Mouse (Mus musculus): Measurements from ENCODE around the gene Sgcg. TPM values are rescaled to one million over a fixed set of nuclear protein-coding genes. Genes with fewer than 3 reads are reported as not detected.

Gene Sgcg
- polyA plus RNA-seq, 1 experiment from 2014 or later = 41.0 TPM

- Histone ChIP-seq H3K9me3 (ENCODE audit: control insufficient read depth, low read length) (peaks cover 9% of the 10 kb centered on the region), H3K4me1 (ENCODE audit: control insufficient read depth in 2 of 2, insufficient read depth in 2 of 2, low read length in 2 of 2) (peaks cover 5 to 13% of the 10 kb centered on the region in 2 experiments; a peak in 3 of 4 replicates), H3K4me3 (ENCODE audit: control insufficient read depth in 1 of 2, insufficient read depth in 1 of 2, low read depth in 1 of 2, low read length in 2 of 2) (no peak overlapping the region), H3K4me2 (ENCODE audit: low read length) (no peak overlapping the region; the same call in 1 of the 2 replicates), H3K9ac (ENCODE audit: low read length) (no peak overlapping the region), H3K36me3 (ENCODE audit: control insufficient read depth, insufficient read depth, low read length) (no peaks in the 10 kb centered on the region), H3K27ac (replicated peaks in 1 of 2; ENCODE audit: control insufficient read depth in 1 of 2, insufficient read depth in 1 of 2, low read depth in 2 of 2, low read length in 2 of 2) (peak overlapping the region; percentile 65 to 81), H3K27me3 (ENCODE audit: control insufficient read depth, insufficient read depth, low read length) (no peaks in the 10 kb centered on the region)
- 58% methylated on average over 15 of the region's 15 CpGs for WGBS
- peak; percentile 65; the same call in 1 of the 2 replicates for ATAC-seq (ENCODE audit: insufficient number of reproducible peaks, insufficient read depth, low FRiP score, low read depth)
These were observed 5.5 kb downstream of the Sgcg start for GRCm38 (mm10) chr14:61252596-61253388.

- Histone ChIP-seq H3K4me1 (ENCODE audit: control insufficient read depth in 2 of 2, insufficient read depth in 2 of 2, low read length in 2 of 2) (no peaks in the 10 kb centered on the region), H3K4me3 (ENCODE audit: control insufficient read depth in 1 of 2, insufficient read depth in 1 of 2, low read depth in 1 of 2, low read length in 2 of 2) (no peak overlapping the region), H3K27ac (replicated peaks in 1 of 2; ENCODE audit: control insufficient read depth in 1 of 2, insufficient read depth in 1 of 2, low read depth in 2 of 2, low read length in 2 of 2) (no peak overlapping the region), H3K27me3 (ENCODE audit: control insufficient read depth, insufficient read depth, low read length) (no peaks in the 10 kb centered on the region), H3K36me3 (ENCODE audit: control insufficient read depth, insufficient read depth, low read length) (0 out of 2 replicates have a peak, but pooled peaks cover 2% of the 10 kb centered on the region), H3K9ac (ENCODE audit: low read length) (no peak overlapping the region), H3K4me2 (ENCODE audit: low read length) (no peak overlapping the region), H3K9me3 (ENCODE audit: control insufficient read depth, low read length) (peaks cover 16% of the 10 kb centered on the region)
- no peak for ATAC-seq (ENCODE audit: insufficient number of reproducible peaks, insufficient read depth, low FRiP score, low read depth)
- WGBS = 33% methylated on average over 3 of the region's 3 CpGs
These were observed 11.8 kb downstream of the Sgcg start for GRCm38 (mm10) chr14:61246444-61246843.

- H3K36me3 ChIP-seq (ENCODE audit: control insufficient read depth, insufficient read depth, low read length) = 0 out of 2 replicates have a peak, but pooled peaks cover 2% of the 10 kb centered on the region
- no peak overlapping the region for H3K4me3 ChIP-seq (ENCODE audit: control insufficient read depth in 1 of 2, insufficient read depth in 1 of 2, low read depth in 1 of 2, low read length in 2 of 2)
- no peak for ATAC-seq (ENCODE audit: insufficient number of reproducible peaks, insufficient read depth, low FRiP score, low read depth)
- H3K27me3 ChIP-seq (ENCODE audit: control insufficient read depth, insufficient read depth, low read length) = no peaks in the 10 kb centered on the region
- no peak overlapping the region for H3K27ac ChIP-seq (replicated peaks in 1 of 2; ENCODE audit: control insufficient read depth in 1 of 2, insufficient read depth in 1 of 2, low read depth in 2 of 2, low read length in 2 of 2)
- H3K4me2 ChIP-seq (ENCODE audit: low read length) = no peak overlapping the region
- H3K4me1 ChIP-seq (ENCODE audit: control insufficient read depth in 2 of 2, insufficient read depth in 2 of 2, low read length in 2 of 2) = peaks cover 2 to 4% of the 10 kb centered on the region in 2 experiments; a peak in 2 of 4 replicates
- WGBS = 39% methylated on average over 6 of the region's 6 CpGs
- peaks cover 6% of the 10 kb centered on the region; the same call in 1 of the 2 replicates for H3K9me3 ChIP-seq (ENCODE audit: control insufficient read depth, low read length)
- H3K9ac ChIP-seq (ENCODE audit: low read length) = no peak overlapping the region
These were observed 15.7 kb downstream of the Sgcg start for GRCm38 (mm10) chr14:61242611-61243010.

GRCm38 (mm10) chr14:61238751-61239150 lies 19.5 kb downstream of the Sgcg start:
- Histone ChIP-seq H3K36me3 (ENCODE audit: control insufficient read depth, insufficient read depth, low read length) (no peaks in the 10 kb centered on the region), H3K4me2 (ENCODE audit: low read length) (no peak overlapping the region), H3K27me3 (ENCODE audit: control insufficient read depth, insufficient read depth, low read length) (no peaks in the 10 kb centered on the region), H3K9me3 (ENCODE audit: control insufficient read depth, low read length) (no peaks in the 10 kb centered on the region), H3K4me1 (ENCODE audit: control insufficient read depth in 2 of 2, insufficient read depth in 2 of 2, low read length in 2 of 2) (peaks cover 6 to 15% of the 10 kb centered on the region in 2 experiments), H3K9ac (ENCODE audit: low read length) (no peak overlapping the region), H3K4me3 (ENCODE audit: control insufficient read depth in 1 of 2, insufficient read depth in 1 of 2, low read depth in 1 of 2, low read length in 2 of 2) (no peak overlapping the region), H3K27ac (replicated peaks in 1 of 2; ENCODE audit: control insufficient read depth in 1 of 2, insufficient read depth in 1 of 2, low read depth in 2 of 2, low read length in 2 of 2) (no peak overlapping the region)
- ATAC-seq (ENCODE audit: insufficient number of reproducible peaks, insufficient read depth, low FRiP score, low read depth) = no peak
- WGBS = 46% methylated on average over 9 of the region's 9 CpGs

GRCm38 (mm10) chr14:61237101-61237654 lies 21.1 kb downstream of the Sgcg start:
- Histone ChIP-seq H3K4me1 (ENCODE audit: control insufficient read depth in 2 of 2, insufficient read depth in 2 of 2, low read length in 2 of 2) (peaks cover 6 to 15% of the 10 kb centered on the region in 2 experiments), H3K4me2 (ENCODE audit: low read length) (no peak overlapping the region), H3K27ac (replicated peaks in 1 of 2; ENCODE audit: control insufficient read depth in 1 of 2, insufficient read depth in 1 of 2, low read depth in 2 of 2, low read length in 2 of 2) (no peak overlapping the region), H3K9ac (ENCODE audit: low read length) (no peak overlapping the region), H3K4me3 (ENCODE audit: control insufficient read depth in 1 of 2, insufficient read depth in 1 of 2, low read depth in 1 of 2, low read length in 2 of 2) (no peak overlapping the region), H3K9me3 (ENCODE audit: control insufficient read depth, low read length) (no peaks in the 10 kb centered on the region), H3K27me3 (ENCODE audit: control insufficient read depth, insufficient read depth, low read length) (no peaks in the 10 kb centered on the region), H3K36me3 (ENCODE audit: control insufficient read depth, insufficient read depth, low read length) (no peaks in the 10 kb centered on the region)
- 54% methylated on average over 4 of the region's 4 CpGs for WGBS
- no peak for ATAC-seq (ENCODE audit: insufficient number of reproducible peaks, insufficient read depth, low FRiP score, low read depth)

GRCm38 (mm10) chr14:61235846-61236474 lies 22.3 kb downstream of the Sgcg start:
- peaks cover 6 to 15% of the 10 kb centered on the region in 2 experiments for H3K4me1 ChIP-seq (ENCODE audit: control insufficient read depth in 2 of 2, insufficient read depth in 2 of 2, low read length in 2 of 2)
- H3K36me3 ChIP-seq (ENCODE audit: control insufficient read depth, insufficient read depth, low read length) = no peaks in the 10 kb centered on the region; the same call in 1 of the 2 replicates
- no peak overlapping the region for H3K4me2 ChIP-seq (ENCODE audit: low read length)
- H3K27me3 ChIP-seq (ENCODE audit: control insufficient read depth, insufficient read depth, low read length) = no peaks in the 10 kb centered on the region
- ATAC-seq (ENCODE audit: insufficient number of reproducible peaks, insufficient read depth, low FRiP score, low read depth) = no peak
- 17% methylated on average over 5 of the region's 5 CpGs for WGBS
- no peak overlapping the region for H3K9ac ChIP-seq (ENCODE audit: low read length)
- H3K27ac ChIP-seq (replicated peaks in 1 of 2; ENCODE audit: control insufficient read depth in 1 of 2, insufficient read depth in 1 of 2, low read depth in 2 of 2, low read length in 2 of 2) = peak overlapping the region; percentile 23 to 78; a peak in 3 of 4 replicates
- no peak overlapping the region for H3K4me3 ChIP-seq (ENCODE audit: control insufficient read depth in 1 of 2, insufficient read depth in 1 of 2, low read depth in 1 of 2, low read length in 2 of 2)
- H3K9me3 ChIP-seq (ENCODE audit: control insufficient read depth, low read length) = no peaks in the 10 kb centered on the region

- H3K27me3 ChIP-seq (ENCODE audit: control insufficient read depth, insufficient read depth, low read length) = no peaks in the 10 kb centered on the region
- no peak for ATAC-seq (ENCODE audit: insufficient number of reproducible peaks, insufficient read depth, low FRiP score, low read depth)
- no peaks in the 10 kb centered on the region for H3K9me3 ChIP-seq (ENCODE audit: control insufficient read depth, low read length)
- peaks cover 5 to 15% of the 10 kb centered on the region in 2 experiments; a peak in 3 of 4 replicates for H3K4me1 ChIP-seq (ENCODE audit: control insufficient read depth in 2 of 2, insufficient read depth in 2 of 2, low read length in 2 of 2)
- no peak overlapping the region for H3K9ac ChIP-seq (ENCODE audit: low read length)
- H3K4me3 ChIP-seq (ENCODE audit: control insufficient read depth in 1 of 2, insufficient read depth in 1 of 2, low read depth in 1 of 2, low read length in 2 of 2) = no peak overlapping the region
- no peak overlapping the region for H3K27ac ChIP-seq (replicated peaks in 1 of 2; ENCODE audit: control insufficient read depth in 1 of 2, insufficient read depth in 1 of 2, low read depth in 2 of 2, low read length in 2 of 2)
- H3K36me3 ChIP-seq (ENCODE audit: control insufficient read depth, insufficient read depth, low read length) = no peaks in the 10 kb centered on the region; the same call in 1 of the 2 replicates
- WGBS = 87% methylated on average over 13 of the region's 13 CpGs
- no peak overlapping the region for H3K4me2 ChIP-seq (ENCODE audit: low read length)
These were observed 26.2 kb downstream of the Sgcg start for GRCm38 (mm10) chr14:61232016-61232568.
